12 mouse cellular contexts compared by ENCODE assay signal in the genomic region with DNA sequence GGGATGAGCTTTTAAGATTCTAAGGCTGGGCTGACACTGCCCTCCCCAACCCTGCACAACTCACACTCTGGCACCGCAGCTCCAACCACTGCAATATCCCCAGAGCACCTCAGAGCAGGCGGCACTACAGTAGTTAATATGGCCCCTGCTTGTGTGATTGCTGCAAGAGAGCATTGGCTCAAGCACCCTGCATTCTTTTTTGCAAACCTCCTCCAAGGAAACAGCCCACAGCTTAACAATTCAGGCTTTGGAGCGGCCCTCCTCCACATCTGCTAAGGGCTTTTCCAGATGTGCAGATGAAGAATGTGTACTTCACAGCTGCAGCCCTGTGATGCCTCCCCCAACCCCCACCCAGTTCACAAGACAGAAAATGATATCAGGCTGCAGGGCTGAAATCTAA.
A peak's percentile ranks its signal among the peaks of the same experiment; 100 is the strongest.
DNase-seq lines count a peak whose midpoint lies in the region; ATAC-seq and TF ChIP-seq lines count a peak whose summit lies in the region.
"Had no signal": no experiment of that assay in that cellular context is flagged by ENCODE, and none has a peak within 500 bp of the region (broad histone marks: within the 10 kb centered on the region; RNA-seq: fewer than 3 reads in every experiment).

No protein-coding gene starts in this region.

- 51% methylated on average over 3 of the region's 3 CpGs for WGBS in kidney, embryonic 16.5 days
- WGBS in embryonic facial prominence, embryonic 12.5 days, result 44% methylated on average over 3 of the region's 3 CpGs
- WGBS in limb, embryonic 14.5 days, result 16% methylated on average over 3 of the region's 3 CpGs
- WGBS in thymus, adult 2 months, result 72% methylated on average over 3 of the region's 3 CpGs

- peaks cover 31% of the 10 kb centered on the region for H3K4me1 ChIP-seq in kidney, embryonic 16.5 days (ENCODE audit: insufficient read depth, low read length)
- H3K4me1 ChIP-seq in embryonic facial prominence, embryonic 12.5 days, result peaks cover 31% of the 10 kb centered on the region
- peaks cover 38% of the 10 kb centered on the region for H3K4me1 ChIP-seq in limb, embryonic 14.5 days (ENCODE audit: control insufficient read depth, insufficient read depth, low read length)
- peaks cover 24% of the 10 kb centered on the region for H3K4me1 ChIP-seq in thymus, adult 2 months (replicated peaks; ENCODE audit: control insufficient read depth, insufficient read depth, low read length)

- no peak for TF ChIP-seq CTCF in thymus, adult 2 months (IDR thresholded peaks at IDR 0.05; ENCODE audit: borderline replicate concordance, control insufficient read depth, extremely low read depth, insufficient read depth, low read length, poor library complexity)

- peak; percentile 49; the same call in 1 of the 2 replicates for ATAC-seq in kidney, embryonic 16.5 days (ENCODE audit: low FRiP score, low TSS enrichment)
- no peak for ATAC-seq in embryonic facial prominence, embryonic 12.5 days (ENCODE audit: insufficient number of reproducible peaks, insufficient read depth, low FRiP score, low TSS enrichment)
- ATAC-seq in limb, embryonic 14.5 days (ENCODE audit: low FRiP score, low read depth), result peak; percentile 83
- ATAC-seq: forebrain, embryonic 14.5 days had no signal

- H3K9me3 ChIP-seq in kidney, embryonic 16.5 days (ENCODE audit: low read length), result no peaks in the 10 kb centered on the region
- H3K9me3 ChIP-seq in embryonic facial prominence, embryonic 12.5 days, result no peaks in the 10 kb centered on the region
- no peaks in the 10 kb centered on the region for H3K9me3 ChIP-seq in limb, embryonic 14.5 days (ENCODE audit: control insufficient read depth, low read length)
- H3K9me3 ChIP-seq: hindbrain, embryonic 15.5 days had no signal

- H3K36me3 ChIP-seq in kidney, embryonic 16.5 days (ENCODE audit: insufficient read depth, low read length), result no peaks in the 10 kb centered on the region; the same call in 1 of the 2 replicates
- H3K36me3 ChIP-seq in embryonic facial prominence, embryonic 12.5 days, result 0 out of 2 replicates have a peak, but pooled peaks cover 5% of the 10 kb centered on the region
- peaks cover 17% of the 10 kb centered on the region for H3K36me3 ChIP-seq in limb, embryonic 14.5 days (ENCODE audit: control insufficient read depth, insufficient read depth, low read length)
- no peaks in the 10 kb centered on the region for H3K36me3 ChIP-seq in thymus, adult 2 months (ENCODE audit: control insufficient read depth, insufficient read depth, low read length)
- H3K36me3 ChIP-seq: hindbrain, embryonic 15.5 days had no signal

- no peak overlapping the region for H3K9ac ChIP-seq in kidney, embryonic 16.5 days (replicated peaks; ENCODE audit: low read length)
- no peak overlapping the region for H3K9ac ChIP-seq in embryonic facial prominence, embryonic 12.5 days
- 0 out of 2 replicates have a peak overlapping the region, but pooled peaks have one; percentile 9 for H3K9ac ChIP-seq in limb, embryonic 14.5 days (ENCODE audit: low read depth, low read length, severe bottlenecking)
- H3K9ac ChIP-seq: hindbrain, embryonic 15.5 days had no signal

- H3K4me3 ChIP-seq in kidney, embryonic 16.5 days (ENCODE audit: low read length), result no peak overlapping the region
- H3K4me3 ChIP-seq in embryonic facial prominence, embryonic 12.5 days, result no peak overlapping the region
- H3K4me3 ChIP-seq in limb, embryonic 14.5 days (replicated peaks; ENCODE audit: low read length), result no peak overlapping the region
- H3K4me3 ChIP-seq in thymus, adult 2 months (ENCODE audit: control insufficient read depth, insufficient read depth, low read length), result no peak overlapping the region
- H3K4me3 ChIP-seq: hindbrain, embryonic 15.5 days; left cerebral cortex, adult 2 months had no signal

- no peak overlapping the region for H3K4me2 ChIP-seq in kidney, embryonic 16.5 days (replicated peaks; ENCODE audit: low read depth, low read length)
- no peak overlapping the region for H3K4me2 ChIP-seq in embryonic facial prominence, embryonic 12.5 days (replicated peaks)
- H3K4me2 ChIP-seq in limb, embryonic 14.5 days (replicated peaks; ENCODE audit: low read depth, low read length, severe bottlenecking), result no peak overlapping the region; the same call in 1 of the 2 replicates
- H3K4me2 ChIP-seq: hindbrain, embryonic 15.5 days had no signal

- H3K27ac ChIP-seq in kidney, embryonic 16.5 days (ENCODE audit: low read length), result 0 out of 2 replicates have a peak overlapping the region, but pooled peaks have one; percentile 17
- peak overlapping the region; percentile 72 for H3K27ac ChIP-seq in embryonic facial prominence, embryonic 12.5 days
- peak overlapping the region; percentile 79 for H3K27ac ChIP-seq in limb, embryonic 14.5 days (replicated peaks; ENCODE audit: low read depth, low read length)
- H3K27ac ChIP-seq in thymus, adult 2 months (ENCODE audit: control insufficient read depth, insufficient read depth, low read length), result no peak overlapping the region
- H3K27ac ChIP-seq: hindbrain, embryonic 15.5 days; left cerebral cortex, adult 2 months had no signal

- no peak for DNase-seq in kidney, adult 11 months
- peak; percentile 86 for DNase-seq in heart, adult 8-10 months (ENCODE audit: low spot score)
- DNase-seq in limb, embryonic 14.5 days (ENCODE audit: low spot score), result peak; percentile 82
- DNase-seq in yolk sac, embryonic 10.5 days (ENCODE audit: low spot score), result no peak
- DNase-seq in cerebellum, postnatal 36 days, result no peak
- no peak for DNase-seq in thymus, adult 2 months
- DNase-seq: cerebellum, adult 11-12 months had no signal

- no peaks in the 10 kb centered on the region for H3K27me3 ChIP-seq in kidney, embryonic 16.5 days (ENCODE audit: insufficient read depth, low read length)
- H3K27me3 ChIP-seq in embryonic facial prominence, embryonic 12.5 days, result no peaks in the 10 kb centered on the region
- no peaks in the 10 kb centered on the region for H3K27me3 ChIP-seq in limb, embryonic 14.5 days (ENCODE audit: control insufficient read depth, insufficient read depth, low read length)
- no peaks in the 10 kb centered on the region for H3K27me3 ChIP-seq in thymus, adult 2 months (ENCODE audit: control insufficient read depth, insufficient read depth, low read length)
- H3K27me3 ChIP-seq: hindbrain, embryonic 15.5 days had no signal

- TF ChIP-seq POLR2A in limb, embryonic 14.5 days (IDR thresholded peaks at IDR 0.05; ENCODE audit: borderline replicate concordance, extremely low read depth, insufficient read depth, insufficient read length), result no peak
- TF ChIP-seq POLR2A in thymus, adult 2 months (IDR thresholded peaks at IDR 0.05; ENCODE audit: control insufficient read depth, extremely low read depth, insufficient read depth, low read length, poor library complexity), result no peak

Comparison
In these comparisons a context has a peak if more than half of its experiments do, and no peak if none do; other contexts are left out.
1. DNase-seq: peak in heart, adult 8-10 months (single experiment) and limb, embryonic 14.5 days (single experiment); none in kidney, adult 11 months (single experiment), yolk sac, embryonic 10.5 days (single experiment), cerebellum, postnatal 36 days (0 of 2) and thymus, adult 2 months (single experiment).